Mouse (Mus musculus): Measurements from ENCODE around the gene Ddah1.

- TF ChIP-seq CTCF (IDR thresholded peaks at IDR 0.05; ENCODE audit: low read depth, low read length) (no peak), POLR2A (IDR thresholded peaks at IDR 0.05; ENCODE audit: extremely low read depth, insufficient read depth, low read length) (no peak)
Observed at GRCm38 (mm10) chr3:145798042-145798441, 39.6 kb downstream of the Ddah1 start.
